Mouse (Mus musculus) spleen, adult 18-20 months (tissue): ENCODE measurements around the gene Ndufa6.

Experiments used
- DNase-seq, 2 experiments: peaks; one replicate each; pipeline ENCODE4 v3.0.0; 2022; ENCODE audit warnings: mixed read lengths in 2 of 2

The Ndufa6 gene

GRCm38 (mm10) chr15:82340414-82341035 is 13.6 kb downstream of the Ndufa6 start:
- DNase-seq = no peak

DNA sequence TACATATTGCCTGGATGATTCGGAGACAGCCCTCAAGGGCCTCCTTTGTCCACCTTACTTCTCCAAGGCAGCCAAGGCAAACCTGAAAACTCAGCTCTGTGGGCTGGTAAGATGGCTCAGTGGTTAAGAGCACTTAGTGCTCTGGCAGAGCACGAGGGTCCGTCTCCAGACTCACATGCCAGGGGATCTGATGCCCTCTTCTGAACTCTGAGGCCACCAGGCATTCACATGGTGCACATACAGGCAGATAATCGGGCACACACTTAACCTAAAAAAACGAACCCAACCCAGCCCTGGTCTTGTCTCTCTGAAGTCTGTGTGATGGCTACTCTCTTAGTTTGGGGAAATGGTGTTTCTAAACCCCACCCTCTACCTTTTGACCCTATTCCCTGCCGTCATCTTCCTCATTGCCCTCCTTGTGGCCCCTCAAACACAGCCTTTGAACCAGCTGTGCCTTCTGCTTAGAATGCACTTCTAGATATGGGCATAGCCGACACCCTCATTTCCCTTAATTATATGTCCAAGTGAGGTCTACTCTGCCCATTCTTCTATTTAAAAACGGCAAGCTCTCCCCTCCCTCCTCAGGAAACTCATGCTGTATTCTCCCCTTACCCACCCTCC is 14.4 kb downstream of the Ndufa6 start:
- no peak for DNase-seq

GRCm38 (mm10) chr15:82339150-82339549 is 15.0 kb downstream of the Ndufa6 start:
- DNase-seq = no peak

DNA sequence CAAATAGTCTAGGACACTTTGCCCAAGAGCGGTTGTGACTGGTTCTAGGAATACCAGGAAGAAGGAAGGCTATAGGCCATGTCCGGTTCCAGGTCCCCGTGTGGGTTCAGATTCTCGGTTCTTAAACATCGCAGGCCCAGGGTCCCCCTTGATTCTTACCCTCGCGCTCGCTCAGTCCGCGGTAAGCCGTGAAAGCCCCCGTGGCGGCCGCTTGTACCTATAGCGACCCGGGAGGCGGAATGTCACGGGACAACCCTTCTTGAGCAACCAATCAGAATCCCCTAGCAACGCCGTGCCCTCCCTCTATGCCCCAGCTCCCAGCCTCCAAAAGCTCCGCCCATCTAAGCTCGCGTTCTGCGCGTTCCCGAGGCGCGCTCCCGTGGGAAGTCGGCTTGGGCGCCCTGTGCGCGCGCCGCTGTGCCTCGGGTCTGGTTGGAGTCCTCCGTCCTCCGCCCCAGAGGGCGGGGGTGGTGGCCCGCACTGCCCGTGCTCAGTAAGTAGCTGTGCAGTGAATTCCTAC is 15.5 kb downstream of the Ndufa6 start, which contains the start of the genes Naga, Pheta2 and Smdt1:
TSS of gene Naga (minus strand) at position 333 of the 520 bp plus-strand sequence.
TSS of gene Pheta2 (plus strand) at position 350 of the 520 bp plus-strand sequence.
TSS of gene Smdt1 (plus strand) at position 367 of the 520 bp plus-strand sequence.
- DNase-seq = peak; percentile 86 to 90

DNA sequence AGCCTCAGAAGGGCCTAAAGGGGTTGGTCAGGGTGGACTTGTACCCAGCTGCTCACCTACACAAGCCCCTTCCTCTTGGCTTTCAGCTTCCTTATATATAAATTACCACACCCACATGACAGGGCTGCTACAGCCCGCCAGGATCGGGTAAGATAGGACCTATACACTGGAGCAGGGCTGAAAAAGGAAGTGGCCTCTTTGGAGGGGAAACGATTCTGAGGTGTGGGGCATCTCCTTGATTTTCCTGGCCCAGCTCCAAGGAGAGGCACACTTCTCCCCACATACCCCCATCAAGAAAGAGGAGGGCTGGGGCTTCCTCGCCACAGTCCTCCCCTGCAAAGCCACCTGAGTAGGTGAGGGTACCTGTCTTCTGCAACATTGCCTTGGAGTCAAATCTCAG is 16.2 kb downstream of the Ndufa6 start:
- no peak for DNase-seq

DNA sequence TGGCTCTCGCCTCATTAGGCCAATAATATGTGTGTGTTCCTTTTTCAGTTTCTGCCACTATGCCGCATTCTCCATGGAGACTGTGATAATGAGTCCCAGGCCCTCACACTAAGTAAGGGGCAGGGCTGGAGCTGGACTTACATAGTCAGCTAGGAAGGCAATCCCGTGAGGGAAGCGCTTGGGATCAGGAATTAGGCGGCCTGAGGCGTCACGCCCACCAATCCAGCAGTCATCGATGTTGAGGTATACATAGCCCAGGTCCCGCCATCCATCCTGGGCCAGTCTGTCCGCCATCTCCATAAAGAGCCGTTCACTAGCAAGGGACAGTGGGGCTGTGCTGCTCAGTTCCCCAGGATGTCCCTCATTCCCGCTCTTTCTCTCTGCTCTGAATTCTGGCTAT is 17.5 kb downstream of the Ndufa6 start:
- no peak for DNase-seq

GRCm38 (mm10) chr15:82335194-82335593 is 18.9 kb downstream of the Ndufa6 start:
- no peak for DNase-seq

DNA sequence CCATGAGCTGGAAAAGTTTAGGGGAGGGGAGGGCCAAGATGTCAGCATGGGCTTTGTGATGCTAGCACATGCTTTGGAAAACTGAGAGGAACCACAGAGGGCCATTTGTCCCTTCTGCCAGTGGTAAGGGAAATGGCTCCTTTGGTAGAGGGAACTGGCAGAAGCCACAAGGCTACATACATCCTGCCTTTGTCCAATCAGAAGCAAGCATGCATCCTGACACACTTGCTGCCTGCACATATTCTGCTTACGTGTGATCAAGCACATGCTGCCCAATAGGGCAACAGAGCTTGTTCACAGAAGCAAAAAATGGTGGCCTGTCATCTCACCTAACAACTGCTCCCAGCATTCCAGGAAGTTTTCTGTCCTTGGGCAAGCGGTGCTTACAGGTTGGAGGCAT is 28.7 kb downstream of the Ndufa6 start:
- no peak for DNase-seq

- no peak for DNase-seq
These were observed 31.9 kb downstream of the Ndufa6 start for GRCm38 (mm10) chr15:82322195-82322594.

DNA sequence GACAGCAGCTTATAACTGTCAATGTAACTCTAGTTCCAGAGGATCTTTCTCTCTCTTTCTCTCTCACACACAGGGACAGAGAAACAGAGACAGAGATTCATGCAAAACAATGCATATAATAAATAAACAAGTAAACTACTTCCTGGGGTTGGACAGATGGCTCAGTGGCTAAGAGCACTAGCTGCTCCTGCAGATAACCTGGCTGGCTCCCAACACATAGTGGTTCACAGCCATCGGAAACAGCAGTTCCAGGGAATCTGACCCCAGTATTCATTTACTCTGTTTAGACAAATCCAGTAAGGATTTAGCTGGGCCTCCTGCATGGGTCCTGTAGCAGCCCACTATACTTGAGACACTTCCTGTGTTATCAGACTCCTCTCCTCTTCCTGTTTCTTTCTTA is 34.5 kb downstream of the Ndufa6 start:
- DNase-seq = no peak

DNA sequence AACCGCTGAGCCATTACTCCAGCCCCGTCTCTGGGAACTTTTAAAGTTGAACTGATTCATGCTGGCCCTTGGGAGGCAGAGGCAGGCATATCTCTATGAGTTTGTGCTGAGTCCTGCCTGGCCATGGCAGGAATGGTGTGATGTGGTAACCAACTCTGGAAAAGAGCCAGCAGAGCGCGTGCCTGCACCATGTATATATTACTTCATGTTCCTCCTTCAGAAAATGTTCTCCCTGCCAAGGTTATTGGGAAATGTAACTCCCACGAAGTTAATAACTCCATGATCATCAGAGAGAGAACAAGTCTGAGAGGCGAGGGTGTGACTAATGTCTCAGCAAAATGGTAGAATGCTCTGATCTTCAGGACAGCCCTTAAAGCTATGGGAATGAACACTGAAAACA is 36.3 kb downstream of the Ndufa6 start:
- DNase-seq = no peak

DNA sequence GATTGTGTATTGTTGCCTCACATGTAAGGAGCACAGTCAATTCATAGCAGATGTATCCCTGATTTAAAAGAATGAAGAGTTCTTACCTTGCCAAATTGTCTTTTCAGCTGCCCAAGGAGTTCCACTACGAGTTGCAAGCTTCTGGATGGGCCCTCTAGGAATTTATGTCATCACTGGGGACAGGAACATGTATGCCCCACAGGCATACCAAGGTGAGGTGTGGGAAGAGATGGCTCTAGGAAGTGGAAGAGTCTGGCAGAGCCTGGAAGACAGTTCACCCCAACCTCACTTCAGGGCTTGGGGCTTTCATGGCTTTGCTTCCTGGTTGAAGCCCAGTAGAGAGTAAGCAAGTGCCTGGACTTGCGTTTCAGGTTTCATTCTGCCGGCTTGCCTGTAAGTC is 45.7 kb downstream of the Ndufa6 start:
- DNase-seq = no peak

- no peak for DNase-seq
These were observed 47.0 kb downstream of the Ndufa6 start for GRCm38 (mm10) chr15:82307107-82307506.
